Mouse (Mus musculus) lung, embryonic 15.5 days (tissue): ENCODE measurements around the gene Arhgef17. TPM values are rescaled to one million over a fixed set of nuclear protein-coding genes. Genes with fewer than 3 reads are reported as not detected.

Source experiments
- microRNA-seq: library from miRNA; unstranded; fragments of <30 nt; microRNA quantifications from one replicate; pipeline ENCODE4, GENCODE M21; 2016
- polyA plus RNA-seq: library from polyadenylated mRNA; unstranded; fragments of >200 nt; fragmentation: Nextera tagmentation; extraction: Ambion mirVana; gene quantifications from 2 replicates; pipeline ENCODE4 v1.2.1, GENCODE M21; 2015

The Arhgef17 gene
- polyA plus RNA-seq, 1 experiment from 2014 or later: 10.8 TPM

Small RNA genes lying within 50 kb of the gene (microRNA-seq; reads per million reads assigned to microRNA genes)
- gene Mir3102: 122 reads per million, percentile 56 among the genes with 10 or more reads in this experiment

Other genes starting within 250 kb of the Arhgef17 start
- 36.9 and 37.7 TPM in 2 replicates for gene Fam168a, start 225.5 kb downstream of the Arhgef17 start, polyA plus RNA-seq
- gene Relt, start 68.7 kb downstream of the Arhgef17 start, polyA plus RNA-seq: 3.6 and 4.6 TPM in 2 replicates
- gene P2ry6, start 42.5 kb upstream of the Arhgef17 start, polyA plus RNA-seq: 9.6 and 9.9 TPM in 2 replicates
- 3.9 and 4.9 TPM in 2 replicates for gene P2ry2, start 80.8 kb upstream of the Arhgef17 start, polyA plus RNA-seq
- gene Fchsd2, start 160.8 kb upstream of the Arhgef17 start, polyA plus RNA-seq: 20.0 and 22.5 TPM in 2 replicates